Mouse (Mus musculus) G1E-ER4 (cell line): ENCODE results near the gene Dido1. TPM values are rescaled to one million over a fixed set of nuclear protein-coding genes. Genes with fewer than 3 reads are reported as not detected.

Experiments used
- GATA1 ChIP-seq: IDR thresholded peaks from one replicate; pipeline ENCODE4 v1.8.0; 2012; ENCODE audit warnings: low read length, inconsistent platforms
- polyA plus RNA-seq: library from polyadenylated mRNA; stranded (reverse); fragments of >175 nt; gene quantifications from 2 replicates; pipeline ENCODE4 v1.2.3, GENCODE M21; 2012

Gene Dido1
- polyA plus RNA-seq, 1 experiment: 29.7 TPM

DNA sequence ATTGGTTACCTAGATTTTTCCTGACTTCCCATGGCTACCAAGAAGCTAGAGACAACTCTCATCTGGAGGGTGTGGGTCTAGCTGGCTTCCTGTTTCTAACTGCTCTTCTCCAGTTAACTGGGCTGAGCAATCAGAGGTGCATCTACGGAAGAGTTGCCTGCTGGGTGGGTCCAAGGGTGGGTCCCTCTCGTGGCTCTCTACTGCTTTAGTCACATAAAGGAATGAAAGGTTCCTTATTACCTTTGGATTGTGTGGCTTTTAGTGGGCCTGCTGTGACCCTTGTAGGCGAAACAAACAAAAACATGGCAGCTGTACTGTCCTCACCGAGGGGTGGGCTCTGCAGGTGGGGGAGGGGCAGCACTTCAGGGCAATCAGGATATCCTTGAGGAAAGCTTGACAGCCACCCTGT is 17.8 kb upstream of the Dido1 start:
- no peak for TF ChIP-seq GATA1

DNA sequence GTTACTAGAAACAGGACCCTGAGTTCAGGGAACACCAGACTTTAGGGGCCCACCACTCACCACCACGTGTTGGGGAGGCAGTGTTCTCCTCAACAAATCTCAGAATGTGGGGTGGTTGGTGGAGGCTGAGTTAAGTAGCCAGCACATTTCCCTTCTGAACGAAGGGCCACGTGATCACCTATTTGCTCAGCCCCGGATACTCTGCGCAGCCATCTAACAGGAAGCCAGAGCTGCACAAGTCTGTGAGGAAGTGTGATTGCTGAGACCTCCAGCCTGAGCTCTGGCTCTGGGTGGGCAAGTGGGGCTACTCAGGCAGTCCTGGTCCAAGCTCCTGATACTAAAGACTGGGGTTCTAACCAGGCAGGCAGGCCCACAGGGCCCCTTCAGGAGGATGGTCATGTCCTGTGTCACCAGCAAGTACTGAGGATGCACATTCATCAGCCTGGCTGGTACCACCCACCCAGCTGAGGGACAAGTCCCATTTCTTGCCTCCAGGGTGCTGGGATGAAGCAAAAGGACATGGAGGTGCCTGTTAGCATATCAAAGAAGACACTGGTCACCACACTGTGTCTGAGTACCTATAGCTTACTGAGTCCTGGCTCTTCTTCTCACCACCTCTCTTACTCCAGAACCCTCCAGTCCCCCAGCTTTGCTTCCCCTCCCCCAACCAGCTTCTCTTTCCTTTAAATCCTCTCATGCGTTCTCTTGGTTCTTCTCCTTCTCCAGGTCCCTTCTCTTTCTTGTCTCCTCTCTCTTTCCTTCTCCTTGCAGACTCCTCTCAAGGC is 17.1 kb upstream of the Dido1 start:
- no peak for TF ChIP-seq GATA1

DNA sequence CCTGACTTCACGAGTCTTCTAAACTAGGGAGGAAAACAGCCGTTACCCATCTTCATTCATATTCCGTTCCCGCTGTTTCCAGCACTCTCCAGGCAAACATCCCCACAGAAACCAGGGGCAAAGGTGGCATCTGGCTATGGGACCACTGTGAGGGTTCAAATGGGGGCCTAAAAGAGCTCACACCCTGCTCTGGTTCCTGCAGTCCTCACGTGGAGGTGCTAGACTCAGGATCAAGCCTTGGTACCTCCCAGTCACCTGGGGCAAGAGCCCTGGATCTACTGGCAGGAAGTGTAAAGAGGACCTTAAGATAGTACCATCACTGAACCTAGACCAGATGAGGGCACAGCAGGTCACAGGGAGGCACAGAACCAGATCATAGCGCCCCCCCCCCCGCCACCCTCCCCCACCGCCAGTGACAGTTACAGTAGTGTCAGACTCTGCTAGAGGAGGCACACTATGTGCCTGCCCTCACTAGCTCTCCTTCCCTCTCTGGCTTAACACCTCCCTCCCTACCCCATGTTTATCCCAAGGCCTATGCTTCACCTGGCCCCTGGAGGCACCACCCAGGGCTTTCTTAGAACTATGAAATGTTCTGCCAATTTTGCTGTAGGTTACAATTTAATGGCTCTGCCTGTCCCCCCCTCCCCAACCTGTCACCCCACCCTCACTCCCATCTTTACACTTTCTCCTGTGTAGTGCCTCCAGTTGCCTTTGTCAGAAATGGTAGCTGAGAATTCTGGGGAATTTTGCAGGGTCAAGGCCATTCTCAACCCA is 16.2 kb upstream of the Dido1 start:
- TF ChIP-seq GATA1: no peak

DNA sequence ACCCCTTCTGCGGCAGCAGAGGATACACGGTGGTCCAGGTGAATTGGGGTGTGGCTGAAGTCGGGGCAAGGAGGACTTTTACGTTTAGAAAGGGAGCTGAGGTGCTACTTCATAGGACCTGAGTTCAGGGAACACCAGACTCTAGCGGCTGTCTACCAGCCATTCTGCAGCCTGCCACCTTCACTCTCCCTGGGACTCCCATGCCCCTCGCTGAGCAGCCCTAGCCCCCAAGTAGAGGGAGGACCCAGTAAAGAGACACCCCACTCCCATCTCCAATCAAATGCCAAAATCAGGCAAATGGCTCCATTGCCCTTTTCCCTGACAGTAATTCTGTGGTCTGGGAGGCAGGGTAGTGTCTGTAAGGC is 15.6 kb upstream of the Dido1 start:
- no peak for TF ChIP-seq GATA1

DNA sequence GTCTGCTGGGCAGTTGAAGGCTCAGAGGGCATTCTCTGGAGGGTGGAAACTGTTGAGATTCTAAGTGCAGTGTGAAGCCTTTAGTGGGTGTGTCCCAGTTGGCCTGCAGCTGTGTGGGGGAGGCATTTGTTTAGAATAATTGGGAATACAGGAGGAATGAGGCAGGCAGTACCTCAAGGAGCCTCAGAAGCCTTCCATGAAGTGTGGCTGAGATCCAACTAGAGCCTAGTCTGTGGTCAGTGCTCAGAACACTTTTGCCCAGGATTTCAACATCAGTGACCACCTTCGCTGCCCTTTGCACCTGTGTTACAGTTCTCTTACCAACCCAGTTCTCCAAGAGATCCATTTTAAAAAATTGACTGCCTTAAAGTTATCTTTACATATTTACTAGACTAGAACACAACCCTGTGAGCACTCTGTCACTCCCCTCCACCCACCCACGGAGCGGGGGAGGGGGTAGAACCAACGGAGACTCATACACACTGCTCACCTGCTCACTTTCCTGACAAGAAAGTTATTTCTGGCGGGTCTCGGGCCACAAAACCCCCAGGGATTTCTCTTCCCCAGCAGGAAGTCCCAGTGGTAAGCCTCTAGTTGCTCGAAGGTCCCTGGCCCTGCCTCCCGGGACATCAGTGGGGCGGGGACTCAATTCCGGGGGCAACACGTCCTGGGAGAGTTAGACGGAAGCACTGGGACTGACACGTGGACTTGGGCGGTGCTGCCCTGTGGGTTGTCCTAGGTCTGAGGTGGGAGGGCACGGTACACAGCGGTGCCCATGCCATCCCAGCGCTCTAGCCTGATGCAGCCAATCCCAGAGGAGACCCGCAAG is 15.0 kb upstream of the Dido1 start, which contains the start of gene Slc17a9:
Gene Slc17a9 (plus strand): TSS at position 679 of the 829 bp plus-strand sequence.
- no peak for TF ChIP-seq GATA1

DNA sequence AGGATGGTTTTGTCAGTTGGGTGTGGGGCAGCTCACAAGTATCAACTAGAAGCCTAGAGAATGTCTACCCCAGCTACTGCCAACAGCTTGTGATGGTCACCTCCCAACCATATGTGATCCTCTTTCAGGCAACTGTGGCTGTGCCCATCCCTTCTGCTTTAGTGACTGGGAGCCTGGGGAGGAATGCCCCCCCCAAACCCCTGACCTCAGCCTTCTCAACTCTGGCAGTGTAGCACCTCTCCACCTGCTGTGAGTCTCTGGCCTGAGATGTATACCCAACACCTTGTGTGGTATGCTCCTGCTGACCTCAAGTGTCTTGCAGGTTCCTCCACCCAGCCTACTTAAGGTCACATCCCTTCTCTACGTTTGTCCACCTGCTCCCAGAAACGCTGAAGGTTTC is 14.1 kb upstream of the Dido1 start:
- TF ChIP-seq GATA1: no peak

DNA sequence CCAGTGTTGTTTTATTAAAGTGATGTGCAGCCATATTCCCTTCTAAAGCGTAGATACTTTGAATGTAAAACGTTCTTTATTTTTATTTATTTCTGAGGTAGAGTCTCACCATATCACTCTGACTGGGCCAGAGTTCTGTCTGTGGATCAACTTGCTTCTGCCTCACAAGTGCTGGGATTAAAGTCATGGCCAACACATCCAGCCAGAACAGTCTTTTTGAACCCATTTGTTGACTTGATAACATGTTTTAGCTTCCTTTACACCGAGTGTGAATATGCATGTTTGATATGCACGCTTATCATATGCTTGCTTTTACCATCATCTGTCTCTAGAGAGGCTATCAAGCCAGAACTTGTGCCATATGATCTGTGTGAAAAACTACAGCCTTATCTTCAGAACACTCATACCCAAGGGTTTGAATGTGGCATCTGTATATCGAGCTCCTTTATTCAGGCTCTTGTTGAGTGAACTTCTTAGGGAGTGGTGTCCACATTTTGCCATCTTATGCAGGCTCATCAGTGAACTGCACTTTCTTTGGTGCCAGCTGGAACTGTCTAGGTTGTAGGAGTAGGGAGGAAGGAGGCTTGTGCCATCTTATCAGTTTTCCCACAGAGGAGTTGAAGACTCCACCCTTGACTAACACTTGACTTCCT is 2.4 kb upstream of the Dido1 start:
- TF ChIP-seq GATA1: peak; percentile 97

DNA sequence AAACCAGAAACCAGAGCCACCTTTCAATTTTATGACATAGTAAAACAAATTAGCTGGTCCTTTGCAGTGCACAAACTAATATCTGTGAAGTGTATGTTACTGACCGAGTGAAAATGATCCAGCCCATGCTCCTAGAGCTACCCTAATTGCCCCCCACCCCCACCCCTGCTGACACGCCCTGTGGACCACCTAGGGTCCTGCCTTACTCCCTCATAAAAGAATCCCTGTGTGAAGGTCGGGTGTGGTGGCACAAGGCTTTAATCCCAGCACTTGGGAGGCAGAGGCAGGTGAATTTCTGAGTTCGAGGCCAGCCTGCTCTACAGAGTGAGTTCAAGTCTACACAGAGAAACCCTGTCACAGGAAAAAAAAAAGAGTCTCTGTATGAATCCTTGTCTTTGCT is 1.7 kb upstream of the Dido1 start:
- TF ChIP-seq GATA1: no peak

DNA sequence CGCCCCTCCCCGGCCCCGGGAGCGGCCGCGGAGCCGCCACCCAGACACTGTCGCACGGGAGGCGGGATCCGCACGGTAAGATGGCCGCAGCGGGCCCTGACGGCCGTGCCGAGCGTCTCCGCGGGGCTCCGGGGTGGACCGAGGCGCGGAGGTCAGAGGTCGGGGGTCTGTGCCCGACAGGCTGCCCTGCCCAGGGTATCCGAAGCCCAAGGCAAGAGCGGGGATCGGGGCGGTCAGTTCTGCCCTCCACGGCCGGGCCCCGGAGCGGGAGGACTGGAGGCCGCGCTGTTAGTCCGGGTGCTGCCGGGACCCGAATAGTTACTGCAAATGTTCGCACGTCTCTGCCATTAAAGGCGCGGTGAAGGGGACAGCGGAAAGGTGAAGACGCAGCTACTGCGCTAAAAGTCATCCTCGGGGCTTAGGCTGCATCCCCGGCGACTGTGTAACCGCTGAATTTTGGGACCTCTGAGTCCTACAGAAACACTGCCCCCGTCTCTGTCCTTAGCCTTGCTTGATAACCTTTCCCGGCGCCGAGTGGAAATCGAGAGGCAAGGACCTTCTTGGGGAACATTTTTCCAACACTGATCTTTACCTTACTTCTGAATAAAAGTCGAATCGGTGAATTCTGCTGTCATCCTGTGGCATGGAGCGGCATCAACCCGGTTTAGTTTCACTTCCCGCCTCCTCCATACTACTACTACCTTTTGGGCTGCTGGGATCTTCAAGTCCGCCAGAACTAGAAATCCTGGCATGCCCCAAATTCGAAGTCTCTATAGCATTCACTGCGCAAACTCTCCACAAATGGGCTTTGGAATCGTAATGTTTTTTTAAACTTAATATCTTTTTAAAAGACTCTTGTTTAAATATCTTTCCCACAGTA is 717 bp upstream of the Dido1 start:
- TF ChIP-seq GATA1: no peak

DNA sequence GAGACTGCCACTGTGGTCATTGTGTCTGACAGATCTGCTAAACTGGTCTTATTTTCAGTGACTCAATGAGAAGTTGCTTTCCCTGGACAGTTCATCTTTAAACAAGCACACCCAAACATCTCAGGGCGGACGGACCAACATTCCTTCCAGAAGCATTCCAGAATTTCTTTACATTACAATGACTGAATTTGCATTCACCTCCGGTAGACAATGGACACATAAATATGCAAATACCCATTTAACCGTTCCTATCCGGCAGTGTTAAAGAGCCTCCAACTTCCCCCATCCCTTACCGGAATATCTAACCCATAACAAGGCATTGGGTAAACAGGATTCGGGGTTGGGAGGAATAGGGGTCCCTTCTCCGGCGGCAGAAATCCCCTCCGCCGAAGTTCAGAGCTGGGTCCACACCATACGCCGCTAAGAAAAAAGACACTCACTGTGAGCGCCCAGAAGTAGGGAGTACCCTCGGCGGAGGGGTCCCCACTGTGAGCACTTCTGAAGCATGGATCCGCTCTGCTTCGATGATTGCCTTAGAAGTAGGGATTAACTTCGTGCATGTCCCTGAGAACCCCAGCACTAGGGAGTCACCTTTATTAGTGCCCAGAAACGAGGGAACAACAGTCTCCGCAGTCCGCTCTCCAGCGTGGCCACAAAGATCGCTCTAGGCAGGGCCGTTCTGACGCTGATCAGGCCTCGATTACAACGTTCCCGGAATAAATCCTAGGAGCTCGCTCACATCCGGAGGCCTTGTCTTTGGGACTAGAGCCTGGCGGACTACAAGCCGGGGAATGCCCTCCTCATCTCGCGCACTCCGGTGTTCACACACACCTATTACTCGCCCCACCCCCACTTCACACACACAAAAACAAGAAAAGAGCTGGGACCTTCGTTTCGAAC is 526 bp downstream of the Dido1 start:
- no peak for TF ChIP-seq GATA1

DNA sequence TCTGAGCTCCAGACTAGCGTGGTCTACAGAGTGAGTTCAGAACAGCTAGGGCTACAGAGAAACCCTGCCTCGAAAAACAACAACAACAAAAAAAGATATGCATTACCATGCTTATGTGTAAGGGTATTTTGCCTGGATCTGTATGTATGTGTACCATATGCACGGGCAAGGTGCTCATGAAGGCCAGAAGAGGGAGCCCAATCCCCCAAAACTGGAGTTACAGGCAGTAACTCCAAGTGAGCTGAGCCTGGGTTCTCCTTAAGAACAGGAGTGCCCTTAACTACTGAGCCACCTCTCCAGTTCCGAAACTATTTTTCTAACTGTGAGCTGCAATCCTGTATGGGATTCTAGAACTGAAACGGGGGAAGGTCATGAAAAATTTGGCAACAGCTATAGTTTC is 3.8 kb downstream of the Dido1 start:
- TF ChIP-seq GATA1: no peak

DNA sequence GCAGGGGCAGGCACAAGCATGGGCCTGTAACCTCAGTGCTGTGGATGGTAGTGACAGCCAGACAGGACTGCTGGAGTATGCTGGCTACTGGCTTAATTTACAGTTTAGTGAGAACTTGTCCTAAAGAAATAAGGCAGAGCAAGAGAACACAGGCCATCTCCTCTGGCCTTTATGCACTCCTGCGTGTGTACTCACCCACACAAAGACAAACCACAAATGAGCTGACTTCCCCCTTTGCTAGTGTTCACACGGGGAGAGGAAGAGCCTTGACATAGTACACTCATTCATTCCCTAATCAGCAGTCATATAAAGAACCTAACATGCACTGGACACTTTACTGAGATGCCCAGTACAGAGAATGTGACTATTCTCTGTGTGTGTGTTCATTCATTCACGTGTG is 4.7 kb downstream of the Dido1 start:
- TF ChIP-seq GATA1: no peak

DNA sequence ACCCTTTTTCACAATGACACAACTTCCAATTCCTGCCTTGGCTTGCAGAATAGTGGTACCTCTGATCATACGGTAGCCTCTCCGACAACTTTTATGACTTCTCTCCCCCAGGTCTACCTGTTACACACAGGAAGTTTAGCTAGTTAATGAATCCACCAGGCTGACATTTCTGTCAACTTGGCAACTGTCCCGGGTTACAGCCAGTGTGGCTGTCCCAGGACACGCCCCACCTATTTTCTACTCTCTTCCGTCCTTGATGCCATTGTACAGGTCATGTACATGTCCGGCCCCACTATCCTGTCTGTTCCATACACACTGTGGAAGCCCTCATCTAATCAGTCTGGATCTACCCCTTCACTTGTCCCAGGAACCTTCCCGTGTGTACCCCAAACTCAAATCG is 5.2 kb downstream of the Dido1 start:
- TF ChIP-seq GATA1: no peak
